Mouse (Mus musculus): ENCODE results near the gene Vsig2.

Vsig2 gene

GRCm38 (mm10) chr9:37539170-37540025 lies at the start of gene Vsig2:
Gene Vsig2 (plus strand): TSS chr9:37539255.
- DNase-seq = no peak

DNA sequence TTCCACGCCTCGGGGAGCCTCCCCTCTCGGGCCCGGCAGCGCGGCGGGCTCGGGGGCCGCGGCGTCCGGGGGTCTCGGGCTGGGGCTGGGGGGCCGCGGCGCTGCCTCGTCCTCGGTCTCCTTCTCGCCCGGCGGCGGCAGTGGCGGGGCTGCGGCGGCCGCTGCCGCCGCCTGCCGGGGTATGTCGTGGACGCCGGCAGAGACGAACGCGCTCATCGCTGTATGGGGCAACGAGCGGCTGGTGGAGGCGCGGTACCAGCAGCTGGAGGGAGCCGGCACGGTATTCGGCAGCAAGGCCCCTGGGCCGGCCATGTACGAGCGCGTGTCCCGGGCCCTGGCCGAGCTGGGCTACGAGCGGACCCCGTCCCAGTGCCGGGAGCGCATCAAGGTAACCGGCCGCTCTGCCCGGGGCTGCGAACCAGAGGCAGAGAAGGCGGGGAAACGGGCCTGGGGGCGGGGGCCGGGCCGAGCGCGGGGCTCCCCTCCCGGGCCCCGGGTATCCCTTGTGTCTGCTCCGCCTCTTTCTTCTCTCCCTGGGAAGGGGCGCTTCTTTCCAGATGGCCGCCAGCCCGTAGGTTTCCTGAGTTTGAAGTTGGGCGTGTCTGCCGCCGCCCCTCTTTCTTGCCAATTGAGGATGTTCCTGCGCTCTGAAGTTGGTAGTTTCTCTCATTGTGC lies 49.5 kb upstream of the Vsig2 start:
- peak; percentile 12 for DNase-seq

DNA sequence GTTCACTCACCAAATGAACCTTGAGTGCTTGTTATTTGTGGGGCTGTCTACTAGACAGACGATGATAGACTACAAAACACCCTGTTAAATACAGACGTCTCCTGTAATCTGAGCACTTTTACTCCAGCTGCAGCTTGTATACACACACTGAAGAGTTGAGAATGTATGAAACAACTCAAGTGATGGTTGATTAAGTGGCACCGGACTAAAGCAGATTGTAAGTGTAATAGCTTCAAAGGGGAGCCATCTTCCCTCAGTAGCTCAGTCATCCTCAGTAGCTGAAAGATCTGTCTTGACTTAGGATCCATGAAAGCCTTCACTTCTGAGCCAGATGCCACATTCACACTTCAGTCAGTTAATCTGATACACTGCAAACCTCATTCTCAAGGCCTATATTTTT lies 43.3 kb upstream of the Vsig2 start:
- DNase-seq = no peak

- no peak for DNase-seq
Measured at GRCm38 (mm10) chr9:37496325-37496724, 42.7 kb upstream of the Vsig2 start.

GRCm38 (mm10) chr9:37500201-37500600 lies 38.9 kb upstream of the Vsig2 start:
- no peak for DNase-seq

DNA sequence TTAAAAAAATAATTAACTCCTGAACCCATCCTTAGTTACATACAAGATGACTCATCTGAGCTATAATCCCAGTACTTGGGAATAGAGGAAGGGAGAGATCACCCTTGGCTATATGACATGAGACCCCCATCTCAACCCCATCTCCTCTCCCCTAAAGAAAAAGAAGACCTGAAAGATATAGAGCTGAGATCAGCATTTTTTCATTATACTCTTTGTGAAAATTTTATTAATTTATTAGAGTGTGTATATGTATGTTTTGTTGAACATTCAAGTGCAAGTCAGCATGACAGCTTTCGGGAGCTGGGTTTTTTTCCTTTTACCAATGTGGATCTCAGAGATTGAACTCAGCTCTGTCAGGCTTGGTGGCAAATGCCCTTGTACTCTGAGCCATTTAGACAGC lies 37.9 kb upstream of the Vsig2 start:
- no peak for DNase-seq

GRCm38 (mm10) chr9:37504348-37504747 lies 34.7 kb upstream of the Vsig2 start:
- DNase-seq = no peak

DNA sequence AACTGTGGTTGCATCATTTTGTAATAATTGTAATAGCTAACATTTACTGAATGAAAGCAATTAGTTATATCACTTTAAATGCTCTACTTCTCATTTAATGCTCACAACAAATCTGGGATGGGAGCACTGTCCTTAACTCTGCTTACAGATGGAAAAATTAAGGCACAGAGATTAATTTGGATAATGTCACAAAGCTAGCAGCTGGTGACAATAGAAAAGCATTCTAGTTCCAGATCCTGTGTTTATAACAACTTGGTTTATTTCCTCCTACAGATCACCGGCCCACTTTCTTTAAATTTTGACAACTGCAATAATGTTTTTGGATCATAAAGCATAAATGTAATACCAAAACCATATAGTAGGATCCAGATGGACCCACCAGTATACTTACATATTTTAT lies 33.0 kb upstream of the Vsig2 start:
- no peak for DNase-seq

GRCm38 (mm10) chr9:37512097-37512496 lies 27.0 kb upstream of the Vsig2 start:
- no peak for DNase-seq

- DNase-seq = no peak
Measured at GRCm38 (mm10) chr9:37514456-37514855, 24.6 kb upstream of the Vsig2 start.

DNA sequence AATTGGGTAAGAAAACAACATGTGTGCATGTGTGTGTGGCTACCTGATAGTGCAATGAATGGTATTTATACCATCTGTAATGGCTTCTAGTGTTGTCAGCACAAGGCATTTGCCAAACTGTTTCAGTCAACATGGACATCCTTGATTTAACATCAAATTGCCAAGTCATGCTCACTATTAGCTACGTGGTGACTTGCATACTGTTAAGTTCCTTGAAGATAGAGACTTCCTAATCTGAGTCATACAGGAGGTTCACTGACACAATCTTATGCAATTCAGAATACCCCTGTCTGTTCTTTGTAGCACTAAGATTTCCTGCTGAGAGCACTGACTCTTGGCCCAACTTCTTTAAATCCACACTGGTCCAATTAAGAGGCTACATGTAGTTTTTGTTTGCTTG lies 21.6 kb upstream of the Vsig2 start:
- no peak for DNase-seq

- peak; percentile 39 for DNase-seq
Measured at GRCm38 (mm10) chr9:37518991-37519390, 20.1 kb upstream of the Vsig2 start.

DNA sequence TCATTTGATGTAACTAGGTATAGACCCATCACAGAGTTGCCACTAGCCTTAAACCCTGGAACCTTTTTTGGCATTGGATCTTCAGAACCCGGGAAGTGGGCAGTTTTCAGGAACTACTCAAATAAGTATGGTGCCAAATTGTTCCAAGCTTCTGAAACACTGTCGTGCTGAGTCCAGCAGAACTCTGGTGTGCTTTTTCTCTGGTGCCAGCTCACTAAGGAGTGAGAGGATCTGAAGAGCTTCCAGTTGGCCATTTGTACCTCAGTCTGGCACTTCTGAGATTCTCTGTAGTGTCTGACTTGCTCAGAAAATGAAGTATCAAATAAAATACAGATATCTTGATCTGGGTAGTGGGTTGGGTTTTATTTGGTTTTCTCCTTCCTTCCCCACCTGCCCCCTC lies 19.1 kb upstream of the Vsig2 start:
- no peak for DNase-seq

GRCm38 (mm10) chr9:37525461-37525860 lies 13.6 kb upstream of the Vsig2 start:
- no peak for DNase-seq

GRCm38 (mm10) chr9:37526443-37527395 lies 12.3 kb upstream of the Vsig2 start:
- no peak for DNase-seq

GRCm38 (mm10) chr9:37527396-37528224 lies 11.4 kb upstream of the Vsig2 start, which contains the start of gene Esam:
Gene Esam (plus strand): TSS chr9:37528078.
- DNase-seq = no peak

DNA sequence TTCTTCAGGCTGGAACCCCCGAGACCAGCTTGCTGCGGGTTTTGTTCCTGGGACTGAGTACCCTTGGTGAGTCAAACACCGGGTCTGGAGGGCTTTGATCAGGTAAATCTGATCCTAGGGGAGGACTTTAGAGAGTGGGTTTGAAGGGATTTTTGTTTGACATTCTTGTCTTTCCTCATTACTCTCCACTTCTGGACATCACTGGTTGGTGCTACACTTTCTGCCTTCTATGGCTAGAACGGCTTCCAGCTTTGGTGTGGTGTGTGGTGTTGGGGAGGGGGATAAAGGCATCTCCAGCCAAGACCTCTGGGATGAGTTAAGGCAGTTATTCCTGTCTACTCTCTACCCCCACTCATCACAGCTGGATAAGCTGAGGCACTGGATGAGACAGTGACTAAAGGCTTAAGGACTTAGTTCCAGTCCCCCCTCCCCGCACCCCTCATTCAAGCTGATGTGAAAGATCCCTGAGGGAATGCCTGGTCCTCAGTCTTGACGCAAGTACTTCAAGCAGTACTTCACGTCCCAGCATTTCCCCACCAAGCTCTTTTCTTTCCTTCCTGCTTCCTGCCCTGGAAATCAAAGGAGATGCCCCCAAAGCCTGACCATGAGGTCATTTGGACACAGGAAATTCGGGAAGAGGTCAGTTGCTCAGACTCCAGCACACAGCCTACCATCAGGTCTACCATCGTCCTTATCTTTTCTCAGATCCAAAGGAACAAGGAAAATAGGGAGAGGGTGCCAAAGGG lies 10.7 kb upstream of the Vsig2 start:
- DNase-seq = no peak

DNA sequence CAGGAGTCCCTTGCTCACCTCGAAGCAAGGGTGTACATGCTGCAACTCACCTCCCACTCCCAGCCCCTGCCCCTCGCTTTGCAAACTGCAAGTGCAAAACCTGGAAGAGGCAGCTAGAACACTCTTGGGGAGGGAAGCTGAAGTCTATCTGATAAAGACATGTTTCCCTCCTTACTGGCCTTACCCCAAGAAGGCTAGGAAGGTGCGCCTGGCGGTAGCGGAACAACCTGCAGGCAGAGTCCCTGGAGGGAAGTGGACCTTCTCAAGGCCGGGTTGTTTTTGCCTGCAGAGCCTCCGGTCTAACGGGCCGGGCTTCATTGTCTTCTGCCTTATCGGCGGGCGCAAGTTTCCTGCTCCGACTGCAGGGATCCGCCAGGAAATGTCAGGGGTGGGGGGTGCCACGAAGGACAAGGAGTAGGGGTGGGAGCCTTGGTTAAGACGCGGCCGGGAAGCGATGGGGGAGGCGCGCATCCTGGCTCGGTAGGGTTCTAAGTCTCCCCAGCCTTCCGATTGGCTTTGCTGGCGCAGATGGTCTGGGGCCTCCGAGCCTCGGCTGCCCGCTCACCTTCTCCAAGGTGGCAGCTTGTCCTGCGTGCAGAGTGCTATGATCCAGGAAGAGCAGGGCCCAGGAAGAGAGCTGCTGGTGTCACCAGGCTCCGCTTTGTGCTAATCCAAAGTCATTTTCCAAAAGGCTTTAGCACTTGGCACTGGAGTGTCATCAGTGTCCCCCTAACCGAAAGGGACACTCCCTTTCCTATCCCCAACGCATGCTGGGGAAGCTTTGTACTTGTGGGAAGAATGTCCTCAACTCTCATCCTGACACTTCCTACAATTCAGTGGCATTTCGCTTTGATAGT lies 8.8 kb upstream of the Vsig2 start:
- no peak for DNase-seq

- no peak for DNase-seq
Measured at GRCm38 (mm10) chr9:37530888-37531705, 8.0 kb upstream of the Vsig2 start.

- no peak for DNase-seq
Measured at GRCm38 (mm10) chr9:37536851-37537250, 2.2 kb upstream of the Vsig2 start.
